Mouse (Mus musculus) embryonic facial prominence, embryonic 11.5 days (tissue): ENCODE results near the gene Hist1h2bk. TPM values are rescaled to one million over a fixed set of nuclear protein-coding genes. Genes with fewer than 3 reads are reported as not detected.
"Not testable (repeated sequence)": the region's sequence is repeated elsewhere in the genome, so short reads cannot be mapped to it uniquely, and the experiment has no call there.

Source experiments
- ATAC-seq: fragments of 200-750 bp; cut with Nextera tagmentation; replicated peaks from 2 replicates; pipeline ENCODE4 v1.8.0; 2017; ENCODE audit warnings: low read depth; ENCODE audit not compliant: insufficient number of reproducible peaks, low FRiP score, low TSS enrichment
- DNase-seq: peaks from one replicate; pipeline ENCODE4 v3.0.0-alpha.2; 2015; ENCODE audit warnings: low spot score
- H3K27ac ChIP-seq: fragments of 300-500 bp; sonication (generic); replicated peaks from 2 replicates; pipeline ENCODE4 v1.5.1; 2014; ENCODE audit warnings: mild to moderate bottlenecking, low read depth, low read length, control low read depth
- H3K27me3 ChIP-seq: fragments of 300-500 bp; sonication (generic); 2 replicates; pipeline ENCODE4 v1.6.1; 2014; ENCODE audit warnings: mild to moderate bottlenecking, low read length, moderate library complexity, mixed read lengths; ENCODE audit not compliant: control insufficient read depth, insufficient read depth
- H3K36me3 ChIP-seq: fragments of 300-500 bp; sonication (generic); replicated peaks from 2 replicates; pipeline ENCODE4 v1.6.1; 2014; ENCODE audit warnings: low read depth, mild to moderate bottlenecking, low read length, moderate library complexity, mixed read lengths; ENCODE audit not compliant: control insufficient read depth, insufficient read depth
- H3K4me1 ChIP-seq: fragments of 300-500 bp; sonication (generic); 2 replicates; pipeline ENCODE4 v1.6.1; 2014; ENCODE audit warnings: low read length, mixed read lengths; ENCODE audit not compliant: control insufficient read depth, insufficient read depth
- H3K4me2 ChIP-seq: fragments of 300-500 bp; sonication (generic); 2 replicates; pipeline ENCODE4 v1.6.1; 2014; ENCODE audit warnings: low read depth, mild to moderate bottlenecking, control low read depth, low read length, moderate library complexity
- H3K4me3 ChIP-seq: fragments of 300-500 bp; sonication (generic); 2 replicates; pipeline ENCODE4 v1.5.1; 2014; ENCODE audit warnings: low read depth, low read length, control low read depth
- H3K9ac ChIP-seq: fragments of 300-500 bp; sonication (generic); replicated peaks from 2 replicates; pipeline ENCODE4 v1.6.1; 2014; ENCODE audit warnings: mild to moderate bottlenecking, control low read depth, low read length
- H3K9me3 ChIP-seq: fragments of 300-500 bp; sonication (generic); replicated peaks from 2 replicates; pipeline ENCODE4 v1.6.1; 2016; ENCODE audit warnings: mild to moderate bottlenecking, low read length, inconsistent platforms, mixed read lengths; ENCODE audit not compliant: control insufficient read depth
- WGBS: fragments of 180-500 bp; shearing (Covaris S2); extraction: QIAGEN DNeasy Blood & Tissue Kit; methylation state at CpG from one replicate; pipeline ENCODE4 v1.1.7; 2014; 5-methylcytosine and 5-hydroxymethylcytosine counted together
- polyA plus RNA-seq: library from polyadenylated mRNA; unstranded; fragments of >200 nt; fragmentation: Nextera tagmentation; extraction: Ambion mirVana; gene quantifications from 2 replicates; pipeline ENCODE4 v1.2.1, GENCODE M21; 2014

Hist1h2bk gene
- polyA plus RNA-seq, result 15.9 and 24.3 TPM in 2 replicates

- 0% methylated on average over 22 of the region's 69 CpGs for WGBS
- Histone ChIP-seq H3K4me2 (peak within 1 kb of the TSS; percentile 72), H3K4me3 (peak within 1 kb of the TSS; percentile 46), H3K27ac (peak within 1 kb of the TSS; percentile 89), H3K9ac (peak within 1 kb of the TSS; percentile 77)
- H3K4me1 ChIP-seq, H3K9me3 ChIP-seq, H3K27me3 ChIP-seq, H3K36me3 ChIP-seq: not testable (repeated sequence)
- DNase-seq (peak; percentile 97), ATAC-seq (peak; percentile 98)
These were observed at the start of gene Hist1h2bk, which contains the start of gene Hist1h2ah for GRCm38 (mm10) chr13:22035267-22036148. Gene Hist1h2bk, plus strand, starts transcription at chr13:22035870. Gene Hist1h2ah, minus strand, starts transcription at chr13:22035568.

GRCm38 (mm10) chr13:21992550-21992949 lies 43.1 kb upstream of the Hist1h2bk start:
- no peak overlapping the region for H3K4me2 ChIP-seq
- H3K27me3 ChIP-seq, result peaks cover 10% of the 10 kb centered on the region
- H3K36me3 ChIP-seq, result no peaks in the 10 kb centered on the region
- H3K9ac ChIP-seq, result no peak overlapping the region
- H3K27ac ChIP-seq, result no peak overlapping the region
- 84% methylated on average over 5 of the region's 5 CpGs for WGBS
- no peaks in the 10 kb centered on the region for H3K9me3 ChIP-seq
- no peak for DNase-seq
- no peaks in the 10 kb centered on the region for H3K4me1 ChIP-seq
- no peak for ATAC-seq
- no peak overlapping the region for H3K4me3 ChIP-seq

GRCm38 (mm10) chr13:21993957-21994738 lies 41.5 kb upstream of the Hist1h2bk start:
- DNase-seq (peak; percentile 73), ATAC-seq (no peak)
- WGBS, result under 1% methylated on average over 22 of the region's 22 CpGs
- Histone ChIP-seq H3K4me1 (no peaks in the 10 kb centered on the region), H3K9me3 (no peaks in the 10 kb centered on the region), H3K27ac (no peak overlapping the region), H3K9ac (no peak overlapping the region), H3K4me2 (no peak overlapping the region), H3K36me3 (no peaks in the 10 kb centered on the region), H3K27me3 (peaks cover 25% of the 10 kb centered on the region), H3K4me3 (no peak overlapping the region)

GRCm38 (mm10) chr13:21994896-21995295 lies 40.8 kb upstream of the Hist1h2bk start:
- DNase-seq (peak; percentile 44), ATAC-seq (no peak)
- Histone ChIP-seq H3K27ac (no peak overlapping the region), H3K4me2 (peak overlapping the region; percentile 60), H3K9ac (no peak overlapping the region), H3K9me3 (no peaks in the 10 kb centered on the region), H3K36me3 (no peaks in the 10 kb centered on the region), H3K27me3 (peaks cover 30% of the 10 kb centered on the region), H3K4me1 (no peaks in the 10 kb centered on the region), H3K4me3 (peak overlapping the region; percentile 34)
- WGBS, result 6% methylated on average over 8 of the region's 8 CpGs

- ATAC-seq, result peak; percentile 67; the same call in 1 of the 2 replicates
- Histone ChIP-seq H3K4me2 (peak overlapping the region; percentile 60), H3K4me1 (no peaks in the 10 kb centered on the region), H3K4me3 (peak overlapping the region; percentile 34), H3K9me3 (no peaks in the 10 kb centered on the region), H3K27me3 (peaks cover 33% of the 10 kb centered on the region), H3K9ac (no peak overlapping the region), H3K27ac (no peak overlapping the region), H3K36me3 (no peaks in the 10 kb centered on the region)
- peak; percentile 70 for DNase-seq
- under 1% methylated on average over 21 of the region's 21 CpGs for WGBS
These were observed 40.2 kb upstream of the Hist1h2bk start for GRCm38 (mm10) chr13:21995331-21995914.

GRCm38 (mm10) chr13:21996101-21996839 lies 39.4 kb upstream of the Hist1h2bk start:
- peak overlapping the region; percentile 22 for H3K4me2 ChIP-seq
- H3K36me3 ChIP-seq, result no peaks in the 10 kb centered on the region
- H3K4me1 ChIP-seq, result no peaks in the 10 kb centered on the region
- no peak overlapping the region for H3K9ac ChIP-seq
- H3K4me3 ChIP-seq, result peak overlapping the region; percentile 21
- DNase-seq (peak; percentile 81), ATAC-seq (no peak)
- peaks cover 37% of the 10 kb centered on the region for H3K27me3 ChIP-seq
- H3K27ac ChIP-seq, result no peak overlapping the region
- H3K9me3 ChIP-seq, result no peaks in the 10 kb centered on the region
- WGBS, result 2% methylated on average over 12 of the region's 12 CpGs

- Histone ChIP-seq H3K4me1 (no peaks in the 10 kb centered on the region), H3K9ac (no peak overlapping the region), H3K4me3 (peak overlapping the region; percentile 21), H3K4me2 (peak overlapping the region; percentile 22), H3K27me3 (peaks cover 41% of the 10 kb centered on the region), H3K9me3 (no peaks in the 10 kb centered on the region), H3K27ac (no peak overlapping the region), H3K36me3 (no peaks in the 10 kb centered on the region)
- DNase-seq (no peak), ATAC-seq (no peak)
- under 1% methylated on average over 13 of the region's 13 CpGs for WGBS
These were observed 38.9 kb upstream of the Hist1h2bk start for GRCm38 (mm10) chr13:21996840-21997185.
